Mouse (Mus musculus) lung, postnatal 0 days (tissue): ENCODE measurements at regions not wholly inside any gene's neighbourhood (a gene's known extent, or its start where the extent isn't known, plus 50 kb on each side); places are given as distances from the start of the nearest gene placed in this dataset.

ENCODE experiments used
- CTCF ChIP-seq: IDR thresholded peaks from 2 replicates; pipeline ENCODE4 v1.5.1; 2016; ENCODE audit warnings: antibody characterized with exemption, mild to moderate bottlenecking
- EP300 ChIP-seq: IDR thresholded peaks from 2 replicates; pipeline ENCODE4 v1.6.1; 2016; ENCODE audit warnings: antibody characterized with exemption, mild to moderate bottlenecking, control low read depth

DNA sequence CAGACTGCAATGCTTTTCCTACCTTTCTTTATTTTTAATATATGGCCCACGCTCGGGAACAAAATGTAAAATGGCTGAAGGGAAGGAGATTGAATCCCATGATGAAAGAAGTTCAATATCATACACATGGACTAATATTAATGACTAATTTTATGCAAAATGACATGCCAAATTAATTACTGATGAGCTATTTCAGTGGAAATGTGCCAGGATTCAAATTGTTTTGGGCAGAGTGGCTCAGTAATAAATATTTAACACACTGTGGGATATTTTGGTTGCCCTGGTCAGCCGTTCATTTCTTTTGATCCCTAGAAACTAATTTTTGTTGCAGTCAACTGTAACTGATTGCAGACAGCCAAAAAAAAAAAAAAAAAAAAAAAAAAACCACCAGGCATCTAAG is 1482.7 kb upstream of the Tenm3 start:
- TF ChIP-seq CTCF, result no peak
- no peak for TF ChIP-seq EP300
